Mouse (Mus musculus): Measurements from ENCODE around the gene Satb1.

- TF ChIP-seq CTCF (IDR thresholded peaks at IDR 0.05) (no peak), EP300 (IDR thresholded peaks at IDR 0.05) (no peak)
Observed at GRCm38 (mm10) chr17:51839484-51839883, 6.4 kb upstream of the Satb1 start.

Measured in lung, postnatal 0 days (tissue).